Mouse (Mus musculus) bone marrow macrophage, adult 2 months (primary cell): Measurements from ENCODE around the gene Gzmd.

Experiments
- CTCF ChIP-seq: IDR thresholded peaks from 2 replicates; pipeline ENCODE4 v1.5.1; 2012; ENCODE audit warnings: low read depth, mild to moderate bottlenecking, low read length, moderate library complexity
- POLR2A ChIP-seq: IDR thresholded peaks from 2 replicates; pipeline ENCODE4 v1.6.1; 2012; ENCODE audit warnings: mild to moderate bottlenecking, low read depth, low read length, borderline replicate concordance

- TF ChIP-seq CTCF (no peak), POLR2A (no peak)
Measured at GRCm38 (mm10) chr14:56168009-56168408, 35.6 kb upstream of the Gzmd start.
